Mouse (Mus musculus) CD4-positive helper T cell, adult 2 months (primary cell): ENCODE measurements around the gene Polr2b.
A peak's percentile ranks its signal among the peaks of the same experiment; 100 is the strongest.

Experiments used
- DNase-seq: peaks from one replicate; pipeline ENCODE4 v3.0.0-alpha.2; 2012; ENCODE audit warnings: low read depth, missing footprints, low spot score

Polr2b gene

DNA sequence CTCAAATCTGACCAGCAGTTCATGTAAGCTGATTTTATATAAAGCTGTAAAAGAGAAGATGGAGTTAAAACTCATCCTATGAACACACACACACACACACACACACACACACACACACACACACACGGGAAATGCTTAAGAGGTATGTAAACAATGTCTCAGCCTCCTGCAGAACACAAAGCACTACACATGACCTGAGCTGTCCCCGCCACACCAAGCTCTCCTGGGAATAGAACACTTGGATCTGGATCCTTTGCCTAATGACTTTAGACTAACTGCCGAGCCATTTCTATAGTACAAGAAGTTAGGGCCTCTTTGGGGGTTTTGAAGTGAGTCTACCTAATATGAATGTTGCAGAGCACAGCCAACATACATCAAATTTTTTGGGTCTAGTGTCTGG lies 52.2 kb downstream of the Polr2b start:
- no peak for DNase-seq

DNA sequence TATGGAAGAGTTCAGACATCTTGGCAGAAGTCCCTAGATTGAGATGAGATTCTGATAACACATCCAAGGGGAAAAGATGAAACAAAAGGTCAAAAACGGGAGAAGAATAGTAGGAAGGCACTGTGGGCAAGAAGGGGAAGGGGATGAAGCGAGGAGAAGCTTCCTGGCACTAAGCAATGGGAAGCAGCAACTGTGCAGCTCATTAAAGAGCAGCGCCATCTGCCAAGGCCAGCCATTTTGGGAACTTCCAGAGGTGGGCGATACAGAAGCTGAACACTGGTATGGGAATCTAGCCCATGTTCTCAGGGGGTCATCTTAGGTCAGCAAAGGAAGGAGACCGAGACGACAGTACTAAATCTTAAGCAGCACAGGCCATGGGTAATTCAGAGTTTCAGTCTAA lies 53.7 kb downstream of the Polr2b start:
- DNase-seq = no peak

DNA sequence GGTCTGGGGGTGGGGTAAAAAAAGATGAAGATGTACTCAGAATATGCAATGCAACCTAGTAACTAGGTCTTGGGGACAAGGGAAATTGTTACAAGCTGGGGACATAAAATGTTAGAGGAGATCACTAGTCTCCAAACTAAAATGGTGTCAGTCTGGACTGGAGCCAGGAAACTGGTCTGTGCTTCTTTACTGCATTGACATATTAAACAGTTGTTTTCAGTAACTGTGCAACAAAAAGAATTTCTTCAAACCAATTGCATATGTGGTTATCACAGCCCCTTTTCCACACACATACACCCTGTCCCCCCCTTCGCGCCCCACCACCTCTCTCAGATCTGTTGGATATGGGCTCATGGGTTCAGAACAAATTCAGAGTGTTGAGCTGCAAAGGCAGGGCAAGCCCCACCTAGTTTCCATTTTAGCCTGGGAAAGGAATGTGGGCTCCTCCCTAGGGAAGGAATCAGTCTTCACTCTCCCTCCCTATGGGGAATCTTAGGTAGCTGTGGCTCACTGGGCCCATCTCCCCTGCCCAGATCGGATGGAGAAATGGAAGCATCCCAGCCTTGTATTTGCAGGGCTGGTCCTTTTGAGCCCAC lies 54.6 kb downstream of the Polr2b start:
- DNase-seq = no peak

DNA sequence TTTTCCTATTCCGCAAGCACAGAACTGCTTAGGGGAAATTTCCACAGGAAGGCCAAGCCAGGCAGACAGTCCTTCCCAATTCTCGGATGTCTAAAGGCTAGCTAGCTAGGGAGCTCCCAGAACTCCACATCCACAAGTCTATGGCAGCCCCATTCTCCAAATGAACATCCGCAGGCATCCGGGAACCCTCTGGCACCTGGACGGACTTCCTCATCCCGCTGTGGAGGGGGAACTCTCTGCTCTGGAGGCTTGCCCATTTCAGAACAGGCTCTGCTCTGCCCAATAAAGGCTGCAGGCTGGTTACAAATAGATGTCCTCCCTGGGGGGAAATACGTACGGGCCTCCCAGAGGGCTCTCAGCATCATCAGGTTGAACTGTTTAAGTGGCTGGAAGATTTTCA lies 56.4 kb downstream of the Polr2b start:
- no peak for DNase-seq

DNA sequence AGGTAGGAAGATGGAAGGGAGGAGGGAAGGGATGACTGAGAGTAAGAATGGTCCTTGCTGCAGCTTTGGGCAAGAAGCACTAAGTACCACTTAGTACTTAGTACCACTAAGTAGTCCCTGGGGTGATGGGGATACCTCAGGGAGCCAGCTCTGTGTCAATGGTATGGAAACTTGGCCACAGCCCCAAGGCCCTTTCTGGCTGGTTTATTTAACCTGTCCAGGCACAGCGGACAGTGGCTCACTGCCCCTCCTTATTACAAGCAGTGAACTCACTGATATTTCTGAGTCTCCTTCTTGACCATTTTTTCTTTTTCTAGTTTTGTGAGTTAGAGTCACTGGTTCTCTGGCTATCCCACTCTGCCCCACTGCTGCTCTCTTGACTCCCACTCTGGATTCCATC lies 57.2 kb downstream of the Polr2b start:
- DNase-seq = no peak

DNA sequence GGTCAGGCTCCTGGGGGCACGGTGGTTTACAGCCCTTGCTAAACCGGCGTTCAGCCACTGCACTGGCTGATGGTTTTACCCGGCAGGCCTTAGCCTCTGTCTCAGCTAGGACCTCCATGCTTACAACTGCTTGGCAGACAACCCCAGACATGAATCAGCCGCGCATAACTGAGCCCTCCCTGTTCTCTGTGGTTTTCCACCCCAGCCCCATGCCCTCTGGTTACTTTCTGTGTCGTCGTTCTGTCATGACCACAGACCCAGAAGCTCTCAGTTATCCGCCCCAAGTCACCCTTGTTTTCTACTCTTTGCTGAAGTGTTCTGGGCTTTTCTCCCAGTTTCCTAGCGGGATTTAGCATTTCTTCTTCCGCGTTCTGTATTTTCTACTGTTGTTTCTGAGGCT lies 57.7 kb downstream of the Polr2b start:
- no peak for DNase-seq

DNA sequence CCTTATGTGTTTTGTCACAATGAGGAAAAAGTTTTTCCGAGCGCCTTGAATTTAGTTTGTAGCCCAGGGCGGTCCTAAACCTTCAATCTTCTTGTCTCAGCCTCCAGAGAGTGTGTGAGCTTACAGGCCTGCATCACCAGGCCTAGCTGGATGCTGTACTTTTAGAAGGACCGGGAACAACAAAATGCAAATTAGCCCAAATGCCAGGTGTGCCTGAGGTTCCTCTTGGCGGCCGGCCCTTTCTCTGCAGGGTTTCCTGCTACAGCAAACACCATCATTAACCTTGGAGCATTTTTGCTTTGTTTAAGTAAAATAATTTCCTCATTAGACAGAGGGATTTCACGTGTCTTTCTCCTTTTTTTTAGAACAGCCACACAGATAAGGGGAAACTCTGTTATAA lies 58.2 kb downstream of the Polr2b start:
- DNase-seq = no peak

DNA sequence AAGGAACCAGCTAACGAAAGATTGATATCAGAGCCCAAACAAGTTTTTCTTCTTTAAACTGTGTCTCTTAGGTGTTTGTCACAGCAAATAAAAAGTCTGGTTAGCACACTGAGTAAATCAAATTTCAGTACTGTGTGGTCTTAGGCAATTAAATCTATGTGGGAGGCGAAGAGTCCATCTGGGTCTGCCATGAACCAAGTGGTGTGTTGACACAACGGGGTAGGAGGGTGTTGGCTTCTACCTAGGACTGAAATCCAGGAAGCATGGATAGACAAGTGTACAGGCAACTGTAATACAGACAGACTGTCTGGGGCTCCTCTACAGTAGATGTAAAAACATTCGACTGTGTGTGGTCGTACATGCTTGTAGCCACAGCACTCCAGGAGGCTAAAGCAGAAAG lies 59.4 kb downstream of the Polr2b start:
- DNase-seq = no peak

DNA sequence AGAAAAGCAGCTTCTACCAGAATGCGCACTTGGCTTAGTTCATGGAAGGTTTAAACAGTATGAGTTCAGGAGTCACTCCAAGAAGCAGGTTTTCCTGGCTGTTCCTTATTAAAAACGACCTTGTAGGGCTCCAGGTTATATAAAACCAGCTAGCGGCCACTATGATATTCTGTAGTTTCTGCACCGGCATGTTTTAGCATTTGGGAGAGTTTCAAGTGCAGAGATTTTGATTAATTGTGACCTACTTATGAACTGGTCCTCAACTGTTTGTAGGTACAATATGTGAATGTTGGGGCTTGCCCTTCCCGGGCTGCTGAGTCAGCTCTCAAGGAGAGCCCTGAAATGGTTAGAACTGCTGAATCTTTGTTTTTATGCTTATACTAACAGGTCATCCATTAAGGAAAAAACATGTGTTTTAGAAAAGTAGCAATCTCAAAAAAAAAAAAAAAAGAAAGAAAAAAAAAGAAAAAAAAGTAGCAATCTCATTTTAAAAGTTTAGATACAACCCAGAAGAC lies 60.5 kb downstream of the Polr2b start:
- DNase-seq = no peak

DNA sequence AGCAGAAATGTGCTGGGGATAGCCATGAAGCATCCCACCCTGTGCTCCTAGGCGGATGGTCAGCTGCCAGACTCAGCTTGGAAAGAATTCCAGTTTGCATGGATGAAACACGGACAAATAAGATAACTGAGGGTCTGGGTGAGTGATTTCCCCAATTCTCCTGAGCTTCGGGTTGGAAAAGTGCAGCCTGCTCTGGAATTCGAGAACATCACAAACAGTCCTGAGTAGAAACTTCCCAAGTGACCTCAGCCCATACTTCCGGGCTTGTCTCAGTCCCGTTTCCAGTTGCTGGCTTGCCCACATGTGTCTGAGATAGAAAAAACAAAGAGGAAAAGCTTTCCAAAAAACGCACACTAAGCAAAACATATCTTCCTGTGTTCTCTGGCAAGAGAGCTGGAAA lies 62.3 kb downstream of the Polr2b start:
- DNase-seq = no peak

DNA sequence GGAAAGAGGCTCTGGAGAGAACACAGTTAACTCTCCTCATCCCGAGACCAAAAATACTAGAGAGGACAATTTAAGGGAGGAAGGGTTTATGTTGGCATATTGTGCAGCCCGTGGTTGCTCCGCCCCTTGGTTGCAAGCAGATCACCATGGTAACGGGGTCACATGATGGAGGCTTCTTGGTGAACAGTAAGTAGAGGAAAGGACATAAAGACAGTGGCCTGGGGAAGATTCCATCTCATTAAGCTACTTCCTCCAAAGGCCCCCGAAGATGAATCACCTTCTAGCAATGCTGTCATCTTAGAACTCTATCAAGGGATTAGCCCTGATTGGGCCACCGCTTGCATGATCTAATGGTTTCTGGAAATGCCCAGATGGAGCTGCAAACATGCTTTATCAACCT lies 62.8 kb downstream of the Polr2b start:
- DNase-seq = peak; percentile 76

DNA sequence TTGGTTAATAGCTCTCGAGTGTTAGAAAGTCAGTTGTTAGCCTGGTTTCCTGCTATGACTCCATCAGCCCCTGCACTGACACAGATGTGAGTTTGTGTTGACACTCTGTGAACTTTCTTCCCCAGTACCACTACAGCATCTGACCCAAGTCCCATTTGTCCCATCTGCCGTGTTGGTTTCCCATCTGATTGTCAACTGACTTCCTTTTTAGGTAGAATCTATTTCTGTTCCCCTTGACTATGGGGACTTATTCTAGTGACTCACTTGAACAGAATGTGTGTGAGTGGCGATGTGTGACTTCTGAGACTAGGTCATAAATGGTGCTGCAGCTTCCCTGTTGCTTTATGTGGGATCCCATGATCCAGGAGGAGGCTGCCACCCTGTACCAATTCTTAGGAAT lies 65.0 kb downstream of the Polr2b start:
- DNase-seq = no peak

DNA sequence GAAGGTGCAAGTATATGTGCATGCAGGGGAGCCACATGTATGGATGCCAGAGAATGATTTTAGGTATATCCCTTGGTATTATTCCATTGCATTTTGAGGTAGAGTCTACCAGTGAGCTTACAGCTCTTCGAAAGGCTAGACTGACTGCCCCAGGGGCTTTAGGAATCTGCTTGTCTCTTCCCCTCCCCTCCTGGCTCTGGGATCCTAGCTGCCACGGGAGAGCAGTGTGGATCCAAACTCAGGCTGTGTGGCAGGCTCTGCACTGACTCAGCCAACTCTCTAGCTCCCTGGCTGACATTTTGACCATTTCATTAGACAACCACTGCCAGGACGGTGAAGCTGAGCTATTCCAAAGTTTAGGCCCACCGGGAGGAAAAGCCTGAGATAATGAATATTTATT lies 65.6 kb downstream of the Polr2b start:
- DNase-seq = no peak

DNA sequence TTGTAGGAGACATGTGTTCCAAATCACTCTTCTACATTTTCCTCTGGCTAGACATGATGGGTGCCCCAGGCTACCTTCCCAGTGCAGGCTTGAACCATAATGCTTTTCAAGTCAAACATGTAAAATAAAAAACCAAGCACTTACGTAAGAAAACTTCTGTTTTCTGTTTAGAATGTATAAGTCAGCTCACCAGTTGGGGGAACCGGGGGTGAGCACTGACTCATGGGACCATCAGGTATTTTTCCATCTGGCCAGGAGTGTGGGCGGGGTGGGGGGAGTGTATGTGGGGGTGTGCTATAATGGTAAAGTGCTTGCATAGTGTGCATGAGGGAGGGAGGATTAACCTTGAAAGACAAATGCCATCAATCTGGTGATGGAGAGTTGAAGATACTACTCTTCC lies 68.1 kb downstream of the Polr2b start:
- DNase-seq = no peak

DNA sequence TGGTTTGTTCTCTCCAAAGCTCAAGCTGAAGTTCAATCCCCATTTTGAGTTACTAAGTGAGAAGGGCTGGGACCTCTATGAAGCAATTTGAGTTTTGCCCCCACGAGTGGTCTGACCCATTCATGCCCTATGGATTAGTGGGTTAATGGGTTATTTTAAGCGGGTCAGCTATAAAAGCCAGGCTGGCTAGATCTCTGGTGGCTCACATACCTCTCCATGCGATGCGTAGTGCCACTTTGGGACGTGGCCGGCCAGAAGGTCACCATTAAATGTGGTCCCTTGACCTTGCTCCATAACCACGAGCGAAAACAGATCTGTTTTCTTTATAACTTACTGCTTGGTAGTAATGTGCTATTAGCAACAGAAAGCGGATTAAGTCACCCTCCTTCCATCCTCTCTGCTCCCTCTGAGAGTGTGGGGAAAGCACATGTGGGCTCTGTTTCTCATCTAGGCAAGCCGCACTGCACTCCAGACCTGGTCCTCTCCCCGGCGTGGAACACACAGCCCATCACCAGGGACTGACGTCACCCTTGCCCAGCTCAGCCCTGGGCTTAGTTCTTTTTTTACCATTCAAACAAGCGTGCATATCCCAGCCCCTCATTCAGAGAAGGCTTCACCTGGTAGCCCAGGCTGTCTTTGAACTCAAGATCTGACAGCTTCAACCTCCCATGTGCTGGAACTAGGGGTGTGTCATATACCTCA lies 69.6 kb downstream of the Polr2b start:
- DNase-seq = no peak

DNA sequence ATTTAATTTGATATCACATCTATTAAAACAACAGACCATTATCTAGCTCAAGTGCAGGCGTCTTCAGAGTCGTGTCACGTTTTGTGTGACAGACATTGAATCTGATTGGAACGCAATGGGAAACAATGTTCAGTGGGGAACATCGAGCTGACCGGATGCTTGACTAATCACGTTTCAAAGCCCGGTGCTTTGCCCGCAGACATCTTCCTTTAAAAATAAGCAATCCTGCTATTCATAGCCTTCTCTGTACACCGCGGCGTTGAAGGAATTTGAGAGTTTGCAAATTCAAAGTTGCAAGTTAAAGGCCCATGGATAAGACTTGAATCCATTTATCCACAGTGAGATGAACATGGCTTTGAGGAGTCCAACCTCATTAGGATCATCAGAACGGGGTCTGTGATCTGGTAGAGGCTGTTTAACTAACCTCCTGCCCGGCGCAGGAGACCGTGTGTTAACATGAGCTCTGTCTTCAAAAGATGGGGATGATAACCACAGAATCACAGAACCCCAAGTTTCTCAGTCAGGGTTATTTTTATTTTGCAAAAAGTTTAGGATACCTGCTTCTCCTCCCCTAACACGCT lies 70.5 kb downstream of the Polr2b start:
- DNase-seq = no peak

DNA sequence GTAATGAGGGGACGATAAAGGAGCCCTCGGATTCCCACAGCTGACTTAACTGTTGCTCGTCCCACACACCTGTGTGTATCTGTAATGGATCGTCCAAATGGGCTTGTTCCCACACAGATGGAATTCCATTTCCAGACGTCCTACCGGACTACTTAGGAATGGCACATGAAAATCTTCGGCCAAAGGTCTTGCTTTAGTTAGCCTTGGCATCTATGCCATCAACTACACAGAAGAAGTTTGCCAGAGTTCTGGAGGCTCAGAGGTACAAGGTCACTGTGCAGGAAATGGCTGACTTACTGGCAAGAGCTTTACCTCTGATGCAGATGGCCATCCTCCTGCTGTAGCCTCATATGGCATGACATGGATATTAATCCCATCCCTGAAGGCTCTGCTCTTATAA lies 71.3 kb downstream of the Polr2b start:
- no peak for DNase-seq

DNA sequence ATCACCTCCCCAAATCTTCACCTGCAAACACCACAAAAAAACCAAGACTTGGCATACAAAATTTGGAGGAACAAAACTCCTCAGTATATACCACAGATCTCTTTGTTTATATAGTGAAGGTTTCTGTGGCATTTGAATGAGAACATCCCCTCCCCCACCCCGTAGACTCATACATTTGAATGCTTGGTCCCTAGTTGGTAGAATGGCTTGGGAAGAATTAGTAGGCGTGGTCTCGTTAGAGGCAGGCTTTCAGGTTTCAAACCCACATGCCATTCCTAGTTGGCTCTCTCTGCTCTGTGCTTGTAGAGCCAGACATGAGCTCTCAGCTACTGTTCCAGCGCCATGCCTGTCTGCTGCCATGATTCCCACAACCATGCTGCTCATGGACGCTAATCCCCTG lies 71.7 kb downstream of the Polr2b start:
- DNase-seq = no peak

DNA sequence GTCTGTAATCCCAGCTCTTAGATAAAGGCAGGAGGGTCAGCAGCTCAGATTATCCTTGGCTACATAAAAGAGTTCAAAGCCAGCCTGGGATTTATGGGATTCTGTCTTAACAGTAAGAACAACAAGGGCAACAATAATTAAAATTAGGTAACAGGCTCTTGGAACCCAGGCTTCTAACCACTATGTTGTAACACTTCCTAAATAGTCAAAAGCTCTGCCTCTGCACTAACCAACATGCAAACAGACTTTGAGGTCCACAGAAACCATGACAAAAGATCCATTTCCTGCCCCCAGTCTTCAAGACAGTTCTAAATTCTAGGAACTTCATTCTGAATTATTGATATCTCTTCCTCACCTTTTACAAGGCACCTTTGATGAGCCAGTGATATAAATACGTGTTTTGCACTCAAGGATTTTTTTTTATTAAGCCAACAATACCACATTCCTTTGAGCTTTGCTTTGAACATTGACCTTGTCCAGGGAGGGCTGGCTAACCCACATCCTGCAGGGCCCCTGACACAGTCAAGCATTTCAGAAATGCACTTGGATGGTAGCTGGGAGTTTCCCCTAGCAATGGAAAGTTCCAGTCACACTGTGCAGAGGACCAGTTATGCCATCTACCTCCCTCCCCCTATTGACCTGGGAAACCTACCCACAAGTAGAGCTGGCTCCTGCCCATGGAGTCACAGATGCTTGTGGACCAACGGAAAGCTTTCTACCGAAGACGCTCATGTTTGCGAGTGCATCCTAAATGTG lies 74.0 kb downstream of the Polr2b start:
- peak; percentile 58 for DNase-seq

DNA sequence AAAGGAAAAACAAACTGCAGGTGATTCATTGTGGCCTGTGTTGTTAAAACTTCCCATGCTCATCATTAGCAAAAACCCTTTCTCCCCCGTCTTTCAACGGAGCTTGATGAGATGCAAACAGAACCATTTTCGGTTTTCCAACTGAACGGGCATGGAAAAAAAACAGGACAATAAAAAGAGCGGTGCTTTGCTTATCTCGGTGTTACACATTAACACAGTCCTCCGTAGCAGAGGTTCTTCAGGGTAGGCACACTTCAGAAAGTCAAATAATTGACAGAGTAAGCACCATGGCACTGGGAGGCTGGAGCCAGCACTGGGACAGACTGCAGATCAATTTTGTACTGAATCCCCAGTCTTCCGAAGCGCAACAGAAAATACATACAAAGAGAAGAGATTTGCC lies 74.8 kb downstream of the Polr2b start:
- DNase-seq = no peak

DNA sequence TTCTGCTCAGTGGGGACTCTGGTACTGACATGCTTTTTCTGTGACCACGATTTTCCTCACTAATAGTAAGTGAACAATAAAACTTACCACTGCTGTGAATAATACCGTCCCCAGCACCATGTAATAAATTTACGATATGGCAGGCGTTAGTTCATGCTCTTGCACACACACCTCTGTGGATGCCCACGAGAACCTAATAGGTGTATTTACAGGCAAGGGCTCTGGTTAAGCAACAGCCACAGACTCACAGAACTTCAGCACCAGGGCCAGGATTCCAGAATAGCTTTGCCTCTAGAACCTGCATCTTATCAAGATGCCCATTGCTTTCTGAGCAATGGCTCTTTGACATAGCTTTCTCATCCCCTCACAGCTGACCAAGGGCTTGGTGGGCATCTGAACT lies 75.3 kb downstream of the Polr2b start:
- DNase-seq = no peak

DNA sequence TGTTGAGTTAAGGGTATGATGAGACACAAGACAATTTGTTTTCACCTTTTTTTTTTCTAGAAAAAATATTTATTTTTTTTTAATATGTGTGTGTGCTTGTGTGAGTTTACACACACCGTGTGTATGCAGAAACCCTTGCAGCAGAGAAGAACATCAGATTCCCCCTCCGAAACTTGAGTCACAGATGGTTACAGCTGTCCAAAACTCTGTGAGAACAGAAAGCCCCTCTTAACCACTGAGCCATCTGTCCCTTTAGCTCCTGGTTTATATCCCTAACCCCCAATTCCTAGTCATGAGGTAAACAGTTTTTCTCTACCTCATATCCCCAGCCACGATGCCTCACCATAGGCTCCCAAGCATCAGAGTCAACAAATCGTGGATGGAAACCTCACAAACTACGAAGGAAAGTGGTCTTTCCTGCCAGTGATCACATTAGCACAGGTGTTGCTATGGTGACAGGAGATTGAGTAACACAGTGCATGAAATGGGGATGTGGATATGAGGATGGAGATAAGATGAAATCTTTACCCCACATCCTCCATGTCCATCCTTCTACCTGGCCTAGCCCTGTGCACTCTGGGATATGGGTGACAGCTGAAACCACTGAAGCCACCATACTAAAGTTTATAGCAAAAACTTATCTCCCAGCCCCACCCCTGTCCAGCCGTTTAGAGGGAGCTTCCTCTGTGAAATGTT lies 76.1 kb downstream of the Polr2b start:
- DNase-seq = peak; percentile 28
